10 mouse cellular contexts compared by ENCODE assay signal in the genomic region with DNA sequence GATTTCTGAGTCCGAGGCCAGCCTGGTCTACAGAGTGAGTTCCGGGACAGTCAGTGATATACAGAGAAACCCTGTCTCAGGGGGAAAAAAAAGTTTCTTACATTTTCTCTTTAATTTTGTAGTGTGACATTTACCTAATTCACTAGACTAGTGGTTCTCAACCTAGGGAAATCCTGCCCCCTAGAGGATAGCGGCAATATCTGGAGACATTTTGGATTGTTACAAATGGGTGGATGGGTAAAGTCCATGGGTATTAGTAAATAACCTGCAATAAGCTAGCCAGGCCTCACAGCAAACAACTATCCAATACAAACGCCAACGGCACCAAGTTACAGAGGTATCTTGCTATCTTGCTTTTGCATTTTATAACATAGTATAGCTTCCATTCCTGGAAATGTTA. TPM values are rescaled to one million over a fixed set of nuclear protein-coding genes. Genes with fewer than 3 reads are reported as not detected.
DNase-seq lines count a peak whose midpoint lies in the region; ATAC-seq and TF ChIP-seq lines count a peak whose summit lies in the region.
"Had no signal": no experiment of that assay in that cellular context is flagged by ENCODE, and none has a peak within 500 bp of the region (broad histone marks: within the 10 kb centered on the region; RNA-seq: fewer than 3 reads in every experiment).

No protein-coding gene starts in this region.

- in situ Hi-C loops in CH12.LX (cut with MboI; ENCODE audit: low pct_ligation_motif_present, low pct_unique_long_range_greater_than_20kb, low sequenced_read_pairs): loop anchor here (10.0 to 25.0 kb wide), 3 partner anchors 112 to 484 kb away; a partner anchor contains a TSS

- dilution Hi-C loops in CH12.LX (cut with MboI; ENCODE audit: extremely low pct_ligation_motif_present, extremely low pct_unique_long_range_greater_than_20kb, low sequenced_read_pairs): no loop called here

- no peak overlapping the region for H3K4me2 ChIP-seq in kidney, embryonic 15.5 days
- no peak overlapping the region for H3K4me2 ChIP-seq in CH12.LX (ENCODE audit: insufficient read depth, low read depth, poor library complexity, severe bottlenecking)
- no peak overlapping the region for H3K4me2 ChIP-seq in embryonic facial prominence, embryonic 14.5 days (ENCODE audit: low read depth, low read length)
- H3K4me2 ChIP-seq in midbrain, embryonic 15.5 days: no peak overlapping the region
- H3K4me2 ChIP-seq: liver, embryonic 15.5 days; stomach, embryonic 15.5 days had no signal

- 64% methylated on average over 5 of the region's 5 CpGs for WGBS in kidney, adult 2 months
- 80% methylated on average over 5 of the region's 5 CpGs for WGBS in kidney, embryonic 15.5 days
- 74% methylated on average over 5 of the region's 5 CpGs for WGBS in embryonic facial prominence, embryonic 14.5 days
- WGBS in midbrain, embryonic 15.5 days: 84% methylated on average over 5 of the region's 5 CpGs

- peak; percentile 84 for TF ChIP-seq RAD21 in CH12.LX (IDR thresholded peaks at IDR 0.05; ENCODE audit: low read depth, low read length)

- no peaks in the 10 kb centered on the region for H3K27me3 ChIP-seq in kidney, adult 2 months (replicated peaks; ENCODE audit: control insufficient read depth, insufficient read depth, low read length)
- H3K27me3 ChIP-seq in kidney, embryonic 15.5 days: no peaks in the 10 kb centered on the region
- H3K27me3 ChIP-seq in CH12.LX (replicated peaks): no peaks in the 10 kb centered on the region
- no peaks in the 10 kb centered on the region for H3K27me3 ChIP-seq in embryonic facial prominence, embryonic 14.5 days (replicated peaks; ENCODE audit: control insufficient read depth, insufficient read depth, low read length)
- no peaks in the 10 kb centered on the region for H3K27me3 ChIP-seq in midbrain, embryonic 15.5 days (replicated peaks)
- H3K27me3 ChIP-seq: liver, embryonic 15.5 days; stomach, embryonic 15.5 days had no signal

- no peak overlapping the region for H3K9ac ChIP-seq in kidney, embryonic 15.5 days
- no peak overlapping the region for H3K9ac ChIP-seq in CH12.LX (ENCODE audit: insufficient read depth, low read depth)
- H3K9ac ChIP-seq in embryonic facial prominence, embryonic 14.5 days (ENCODE audit: low read depth, low read length): no peak overlapping the region
- no peak overlapping the region for H3K9ac ChIP-seq in midbrain, embryonic 15.5 days
- H3K9ac ChIP-seq: liver, embryonic 15.5 days; stomach, embryonic 15.5 days had no signal

- H3K27ac ChIP-seq in kidney, adult 2 months (ENCODE audit: insufficient read depth, low read depth, low read length): no peak overlapping the region
- H3K27ac ChIP-seq in kidney, embryonic 15.5 days: no peak overlapping the region
- H3K27ac ChIP-seq in CH12.LX (ENCODE audit: insufficient read depth, low read depth): no peak overlapping the region
- H3K27ac ChIP-seq in embryonic facial prominence, embryonic 14.5 days (replicated peaks; ENCODE audit: low read depth, low read length): no peak overlapping the region
- no peak overlapping the region for H3K27ac ChIP-seq in midbrain, embryonic 15.5 days
- H3K27ac ChIP-seq: liver, embryonic 15.5 days; stomach, embryonic 15.5 days had no signal

- TF ChIP-seq EP300 in CH12.LX (IDR thresholded peaks at IDR 0.05; ENCODE audit: low read length): no peak

- H3K36me3 ChIP-seq in kidney, adult 2 months (ENCODE audit: control insufficient read depth, insufficient read depth, low read length): no peaks in the 10 kb centered on the region; the same call in 1 of the 2 replicates
- H3K36me3 ChIP-seq in kidney, embryonic 15.5 days: peaks cover 21% of the 10 kb centered on the region
- H3K36me3 ChIP-seq in CH12.LX (replicated peaks in 1 of 2; ENCODE audit: control insufficient read depth in 1 of 2, insufficient read depth in 1 of 2, low read length in 1 of 2): peaks cover 11 to 57% of the 10 kb centered on the region in 2 experiments
- peaks cover 23% of the 10 kb centered on the region; the same call in 1 of the 2 replicates for H3K36me3 ChIP-seq in embryonic facial prominence, embryonic 14.5 days (ENCODE audit: control insufficient read depth, insufficient read depth, low read length)
- H3K36me3 ChIP-seq in midbrain, embryonic 15.5 days (replicated peaks): 0 out of 2 replicates have a peak, but pooled peaks cover 5% of the 10 kb centered on the region
- H3K36me3 ChIP-seq: stomach, embryonic 15.5 days had no signal

- no peak overlapping the region for H3K4me3 ChIP-seq in kidney, adult 2 months (ENCODE audit: insufficient read depth, low read depth, low read length)
- no peak overlapping the region for H3K4me3 ChIP-seq in kidney, embryonic 15.5 days (replicated peaks)
- H3K4me3 ChIP-seq in CH12.LX (replicated peaks in 1 of 3; ENCODE audit: low read depth in 2 of 3, low read length in 2 of 3, poor library complexity in 1 of 3): no peak overlapping the region
- H3K4me3 ChIP-seq in embryonic facial prominence, embryonic 14.5 days (ENCODE audit: low read depth, low read length): no peak overlapping the region
- no peak overlapping the region for H3K4me3 ChIP-seq in midbrain, embryonic 15.5 days
- H3K4me3 ChIP-seq: liver, embryonic 15.5 days; stomach, embryonic 15.5 days had no signal

- TF ChIP-seq POLR2A in kidney, adult 2 months (IDR thresholded peaks at IDR 0.05; ENCODE audit: low read depth, low read length): no peak
- no peak for TF ChIP-seq POLR2A in CH12.LX (IDR thresholded peaks at IDR 0.05; ENCODE audit: low read depth, low read length)

- H3K79me2 ChIP-seq in CH12.LX (replicated peaks; ENCODE audit: control insufficient read depth, extremely low read depth, insufficient read depth, poor library complexity, severe bottlenecking): no peaks in the 10 kb centered on the region

- no peaks in the 10 kb centered on the region for H3K9me3 ChIP-seq in kidney, embryonic 15.5 days (replicated peaks)
- no peaks in the 10 kb centered on the region for H3K9me3 ChIP-seq in CH12.LX (replicated peaks; ENCODE audit: low read length)
- no peaks in the 10 kb centered on the region for H3K9me3 ChIP-seq in embryonic facial prominence, embryonic 14.5 days (ENCODE audit: control insufficient read depth, low read length)
- no peaks in the 10 kb centered on the region for H3K9me3 ChIP-seq in midbrain, embryonic 15.5 days
- H3K9me3 ChIP-seq: liver, embryonic 15.5 days; stomach, embryonic 15.5 days had no signal

- H3K4me1 ChIP-seq in kidney, adult 2 months (ENCODE audit: control insufficient read depth, insufficient read depth, low read length): no peaks in the 10 kb centered on the region
- no peaks in the 10 kb centered on the region for H3K4me1 ChIP-seq in kidney, embryonic 15.5 days
- no peaks in the 10 kb centered on the region for H3K4me1 ChIP-seq in CH12.LX (ENCODE audit: control insufficient read depth in 1 of 2, insufficient read depth in 2 of 2)
- H3K4me1 ChIP-seq in embryonic facial prominence, embryonic 14.5 days (ENCODE audit: control insufficient read depth, insufficient read depth, low read length): no peaks in the 10 kb centered on the region
- H3K4me1 ChIP-seq in midbrain, embryonic 15.5 days: no peaks in the 10 kb centered on the region
- H3K4me1 ChIP-seq: liver, embryonic 15.5 days; stomach, embryonic 15.5 days had no signal

- TF ChIP-seq CTCF in kidney, adult 2 months (conservative IDR thresholded peaks at IDR 0.05; ENCODE audit: insufficient read depth, insufficient read length, low read depth, low read length): 0 out of 2 replicates have a peak, but pooled peaks have one; percentile 7
- peak; percentile 46 to 84 for TF ChIP-seq CTCF in CH12.LX (conservative IDR thresholded peaks at IDR 0.05 in 1 of 2, IDR thresholded peaks at IDR 0.05 in 1 of 2; ENCODE audit: low read depth in 2 of 2, low read length in 2 of 2)

- ATAC-seq in kidney, embryonic 15.5 days (replicated peaks; ENCODE audit: low FRiP score): no peak
- ATAC-seq in embryonic facial prominence, embryonic 14.5 days (ENCODE audit: low read depth): no peak
- ATAC-seq in midbrain, embryonic 15.5 days (replicated peaks): no peak

- peak; percentile 81 for DNase-seq in kidney, adult 2 months
- DNase-seq in CH12.LX (ENCODE audit: extremely low read depth): peak; percentile 70
- peak; percentile 56 for DNase-seq in T-cell, adult 2 months (ENCODE audit: low spot score)
- peak; percentile 45 for DNase-seq in embryonic facial prominence, embryonic 14.5 days (ENCODE audit: low spot score)
- peak; percentile 25 to 57 for DNase-seq in layer of hippocampus, postnatal 10 days (ENCODE audit: low spot score in 2 of 2)
- peak; percentile 70 for DNase-seq in retina, postnatal 1 day

TF ChIP-seq in CH12.LX, 34 proteins besides CTCF, POLR2A, EP300 and RAD21 (continues in another document):
- TF ChIP-seq ZKSCAN1 (IDR thresholded peaks at IDR 0.05; ENCODE audit: borderline replicate concordance, low read depth, low read length): no peak

RNA-seq across cellular contexts. Expression of a gene that starts 15.1 kb away (rescaled TPM):
- polyA plus RNA-seq in kidney, adult 2 months (2012; rRNA removed): 28.5 and 28.8 TPM in 2 replicates
- 8.7 and 9.1 TPM in 2 replicates for polyA plus RNA-seq in kidney, embryonic 15.5 days (2015; fragmentation: Nextera tagmentation; extraction: Ambion mirVana)
- total RNA-seq in CH12.LX (2012; rRNA removed) (7.1 and 9.6 TPM in 2 replicates), CH12.LX (2014; rRNA removed) (9.2 and 10.3 TPM in 2 replicates)
- 7.2 and 7.9 TPM in 2 replicates for polyA plus RNA-seq in CH12.LX (2012; ENCODE audit: insufficient read length, low read depth)
- 11.0 and 11.4 TPM in 2 replicates for polyA plus RNA-seq in embryonic facial prominence, embryonic 14.5 days (2014; fragmentation: Nextera tagmentation; extraction: Ambion mirVana)
- total RNA-seq in layer of hippocampus, postnatal 10 days (2021): 10 to 100 TPM; 31.8 to 34.1 TPM
- 13.0 and 13.2 TPM in 2 replicates for polyA plus RNA-seq in midbrain, embryonic 15.5 days (2015; fragmentation: Nextera tagmentation; extraction: Ambion mirVana)

RNA-seq across cellular contexts. Expression of a gene that starts 27.9 kb away (rescaled TPM):
- 27.2 and 35.5 TPM in 2 replicates for polyA plus RNA-seq in kidney, adult 2 months (2012; rRNA removed)
- 22.3 TPM in 2 replicates for polyA plus RNA-seq in kidney, embryonic 15.5 days (2015; fragmentation: Nextera tagmentation; extraction: Ambion mirVana)
- 12.1 and 13.6 TPM in 2 replicates for total RNA-seq in CH12.LX (2012; rRNA removed)
- 24.3 and 26.6 TPM in 2 replicates for total RNA-seq in CH12.LX (2014; rRNA removed)
- 15.4 and 20.2 TPM in 2 replicates for polyA plus RNA-seq in CH12.LX (2012; ENCODE audit: insufficient read length, low read depth)
- 21.2 and 21.8 TPM in 2 replicates for polyA plus RNA-seq in embryonic facial prominence, embryonic 14.5 days (2014; fragmentation: Nextera tagmentation; extraction: Ambion mirVana)
- total RNA-seq in layer of hippocampus, postnatal 10 days (2021): 10 to 100 TPM; 12.8 to 14.2 TPM
- polyA plus RNA-seq in midbrain, embryonic 15.5 days (2015; fragmentation: Nextera tagmentation; extraction: Ambion mirVana): 14.3 and 14.5 TPM in 2 replicates

RNA-seq across cellular contexts. Expression of a gene that starts 28.0 kb away (rescaled TPM):
- 18.6 and 20.2 TPM in 2 replicates for polyA plus RNA-seq in kidney, adult 2 months (2012; rRNA removed)
- 30.7 and 31.0 TPM in 2 replicates for polyA plus RNA-seq in kidney, embryonic 15.5 days (2015; fragmentation: Nextera tagmentation; extraction: Ambion mirVana)
- total RNA-seq in CH12.LX (2012; rRNA removed): 8.3 and 11.4 TPM in 2 replicates
- 12.0 and 15.8 TPM in 2 replicates for total RNA-seq in CH12.LX (2014; rRNA removed)
- 8.4 and 10.2 TPM in 2 replicates for polyA plus RNA-seq in CH12.LX (2012; ENCODE audit: insufficient read length, low read depth)
- 30.4 and 32.0 TPM in 2 replicates for polyA plus RNA-seq in embryonic facial prominence, embryonic 14.5 days (2014; fragmentation: Nextera tagmentation; extraction: Ambion mirVana)
- 10 to 100 TPM; 22.2 to 29.0 TPM for total RNA-seq in layer of hippocampus, postnatal 10 days (2021)
- 33.0 and 33.3 TPM in 2 replicates for polyA plus RNA-seq in midbrain, embryonic 15.5 days (2015; fragmentation: Nextera tagmentation; extraction: Ambion mirVana)
